Mouse (Mus musculus) Muller cell, postnatal 12 days (primary cell): ENCODE results near the gene Ntm.

Experiments used
- DNase-seq: peaks from one replicate; pipeline ENCODE4 v3.0.0-alpha.2; 2015; ENCODE audit errors: inconsistent ontology term

Gene Ntm

DNA sequence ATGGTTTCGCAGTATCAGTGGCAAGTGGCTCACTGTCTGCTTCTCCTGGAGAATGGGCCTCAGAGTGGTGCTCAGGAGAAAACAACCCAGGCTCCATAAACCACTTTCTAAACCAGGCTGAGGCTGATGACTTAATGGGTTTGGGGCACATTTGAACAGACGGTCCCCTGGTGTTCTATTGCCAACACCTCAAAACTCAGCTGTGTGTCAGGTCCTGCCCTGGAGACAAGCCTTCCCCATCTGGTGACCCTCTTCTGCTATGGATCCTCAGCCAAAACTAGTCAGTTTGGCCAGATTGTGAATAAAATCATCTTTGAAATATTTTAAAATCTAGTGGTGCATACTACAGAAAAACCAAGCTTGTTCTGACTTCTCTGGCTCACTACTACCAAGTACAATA is 907.3 kb downstream of the Ntm start:
- DNase-seq = no peak

DNA sequence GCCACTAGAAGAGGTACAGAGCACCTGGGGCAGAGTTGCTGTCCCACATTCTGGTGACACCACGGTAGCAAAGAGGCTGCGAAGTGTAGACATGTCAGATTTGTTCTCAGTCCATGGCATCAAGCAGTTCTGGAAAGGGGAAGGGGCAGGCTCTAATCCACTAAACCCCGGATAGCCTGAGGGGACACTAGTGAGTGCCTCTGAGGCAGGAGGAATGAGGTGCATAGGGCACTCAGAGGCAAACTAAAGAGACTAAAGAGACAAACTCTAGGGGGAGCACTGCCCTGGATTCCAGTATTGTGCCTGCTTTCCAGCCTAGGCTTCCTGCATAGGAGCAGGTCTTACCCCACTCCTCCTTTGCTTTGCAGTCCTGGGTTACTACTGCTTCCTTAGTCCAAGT is 926.5 kb downstream of the Ntm start:
- DNase-seq = no peak

DNA sequence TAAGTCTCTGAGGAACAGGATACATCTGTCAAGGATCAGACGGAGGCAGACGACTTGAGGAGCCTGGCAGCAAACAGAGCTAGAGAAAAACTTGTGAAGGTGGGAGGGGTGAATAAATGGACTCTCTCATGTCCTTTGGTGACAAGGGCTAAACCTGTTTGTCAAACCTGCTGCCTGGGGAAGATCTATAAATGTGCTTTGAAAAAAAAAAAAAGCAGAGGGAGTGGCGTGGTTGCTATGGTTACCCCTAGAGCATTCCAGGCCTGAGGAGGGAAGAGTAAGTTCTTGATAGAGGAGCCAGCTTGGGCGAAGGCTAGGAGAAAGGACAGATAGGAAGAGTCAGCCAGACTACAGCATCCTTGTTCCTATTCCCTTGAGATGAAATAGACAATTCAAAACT is 926.9 kb downstream of the Ntm start:
- DNase-seq = no peak

GRCm38 (mm10) chr9:29026410-29026809 is 936.5 kb downstream of the Ntm start:
- no peak for DNase-seq

GRCm38 (mm10) chr9:29025603-29026002 is 937.3 kb downstream of the Ntm start:
- no peak for DNase-seq

- DNase-seq = no peak
Measured at GRCm38 (mm10) chr9:29025104-29025503, 937.8 kb downstream of the Ntm start.

- DNase-seq = no peak
Measured at GRCm38 (mm10) chr9:29016879-29017278, 946.1 kb downstream of the Ntm start.

DNA sequence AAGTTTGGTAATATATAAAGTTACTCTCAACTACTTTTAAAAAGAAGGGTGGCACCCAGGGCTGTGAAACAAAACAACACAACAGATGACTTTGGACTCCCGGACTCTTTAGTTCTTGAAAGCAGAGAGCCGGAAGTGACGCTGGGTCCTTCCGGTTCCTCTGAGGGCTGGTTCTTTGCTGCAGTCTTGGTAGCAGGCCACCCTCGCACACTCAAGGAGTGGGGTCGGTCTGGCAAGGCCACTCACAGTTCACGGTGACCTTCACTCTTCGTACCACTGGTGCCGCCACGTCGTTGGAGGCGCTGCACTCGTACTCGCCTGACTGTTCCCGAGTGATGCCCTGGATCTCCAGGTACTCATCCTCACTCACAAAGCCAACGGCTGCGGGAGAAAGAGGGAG is 949.1 kb downstream of the Ntm start:
- DNase-seq = no peak

GRCm38 (mm10) chr9:29012541-29012940 is 950.4 kb downstream of the Ntm start:
- no peak for DNase-seq

- no peak for DNase-seq
Measured at GRCm38 (mm10) chr9:29011476-29011875, 951.5 kb downstream of the Ntm start.

GRCm38 (mm10) chr9:29004534-29004933 is 958.4 kb downstream of the Ntm start:
- DNase-seq = peak; percentile 54

DNA sequence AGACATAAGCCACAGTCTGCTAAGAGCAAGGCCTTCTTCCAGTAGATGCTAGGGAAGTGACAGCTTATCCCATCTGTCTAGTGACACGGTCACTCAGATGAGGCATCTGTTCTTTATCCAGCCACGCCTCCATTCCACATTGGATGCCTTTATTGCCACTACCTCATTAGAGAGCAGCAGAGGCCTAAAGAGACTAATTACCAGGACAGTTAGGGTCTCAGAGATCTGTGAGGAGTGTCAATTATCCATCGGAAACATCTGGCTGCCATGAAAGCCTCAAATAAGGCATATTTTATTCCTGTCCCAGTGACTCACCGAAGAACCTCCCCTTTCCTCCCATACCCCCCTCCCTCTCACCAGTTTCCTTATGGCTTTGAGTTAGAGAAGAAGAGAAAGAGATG is 963.0 kb downstream of the Ntm start:
- DNase-seq = peak; percentile 9

- DNase-seq = no peak
Measured at GRCm38 (mm10) chr9:28977275-28977674, 985.7 kb downstream of the Ntm start.

- DNase-seq = no peak
Measured at GRCm38 (mm10) chr9:28969455-28969854, 993.5 kb downstream of the Ntm start.
